Mouse (Mus musculus): ENCODE measurements at regions not wholly inside any gene's neighbourhood (a gene's known extent, or its start where the extent isn't known, plus 50 kb on each side); places are given as distances from the start of the nearest gene placed in this dataset.

- CTCF ChIA-PET, result no interaction called here
Measured at GRCm38 (mm10) chr4:39508866-39509265, 58.8 kb downstream of the 1700009N14Rik start.

GRCm38 (mm10) chr4:39527492-39527891 is 77.4 kb downstream of the 1700009N14Rik start:
- CTCF ChIA-PET, result interaction anchor here (0.6 kb wide), 1 partner anchor 906 kb away, joined by 3 read pairs; no protein-coding TSS in a partner anchor

- CTCF ChIA-PET, result no interaction called here
Measured at GRCm38 (mm10) chr4:39528661-39529060, 78.6 kb downstream of the 1700009N14Rik start.

GRCm38 (mm10) chr4:39556101-39556763 is 106.1 kb downstream of the 1700009N14Rik start:
- CTCF ChIA-PET, result no interaction called here

- CTCF ChIA-PET, result no interaction called here
Measured at GRCm38 (mm10) chr4:39597426-39597825, 147.3 kb downstream of the 1700009N14Rik start.

GRCm38 (mm10) chr4:39605046-39605445 is 155.0 kb downstream of the 1700009N14Rik start:
- CTCF ChIA-PET, result no interaction called here

GRCm38 (mm10) chr4:39644136-39644535 is 194.0 kb downstream of the 1700009N14Rik start:
- CTCF ChIA-PET, result no interaction called here

- CTCF ChIA-PET, result no interaction called here
Measured at GRCm38 (mm10) chr4:39644849-39645248, 194.8 kb downstream of the 1700009N14Rik start.

- CTCF ChIA-PET, result no interaction called here
Measured at GRCm38 (mm10) chr4:39660538-39660937, 210.4 kb downstream of the 1700009N14Rik start.

GRCm38 (mm10) chr4:39672609-39673008 is 222.5 kb downstream of the 1700009N14Rik start:
- CTCF ChIA-PET, result no interaction called here

GRCm38 (mm10) chr4:39695236-39695635 is 245.1 kb downstream of the 1700009N14Rik start:
- CTCF ChIA-PET, result no interaction called here

- CTCF ChIA-PET, result no interaction called here
Measured at GRCm38 (mm10) chr4:39697565-39697964, 247.5 kb downstream of the 1700009N14Rik start.

- CTCF ChIA-PET, result no interaction called here
Measured at GRCm38 (mm10) chr4:39699347-39699746, 249.3 kb downstream of the 1700009N14Rik start.

- CTCF ChIA-PET, result no interaction called here
Measured at GRCm38 (mm10) chr4:39717477-39717876, 267.4 kb downstream of the 1700009N14Rik start.

GRCm38 (mm10) chr4:39718691-39719090 is 268.6 kb downstream of the 1700009N14Rik start:
- CTCF ChIA-PET, result no interaction called here

GRCm38 (mm10) chr4:39719951-39720350 is 269.9 kb downstream of the 1700009N14Rik start:
- CTCF ChIA-PET, result no interaction called here

GRCm38 (mm10) chr4:39721524-39721923 is 271.4 kb downstream of the 1700009N14Rik start:
- CTCF ChIA-PET, result no interaction called here

GRCm38 (mm10) chr4:39765586-39765985 is 315.5 kb downstream of the 1700009N14Rik start:
- CTCF ChIA-PET, result no interaction called here

GRCm38 (mm10) chr4:39791096-39791495 is 341.0 kb downstream of the 1700009N14Rik start:
- CTCF ChIA-PET, result no interaction called here

GRCm38 (mm10) chr4:39809950-39810349 is 332.9 kb upstream of the Aco1 start:
- CTCF ChIA-PET, result no interaction called here

- CTCF ChIA-PET, result no interaction called here
Measured at GRCm38 (mm10) chr4:39812766-39813165, 330.1 kb upstream of the Aco1 start.

GRCm38 (mm10) chr4:39815620-39816019 is 327.3 kb upstream of the Aco1 start:
- CTCF ChIA-PET, result no interaction called here

- CTCF ChIA-PET, result no interaction called here
Measured at GRCm38 (mm10) chr4:39817675-39818074, 325.2 kb upstream of the Aco1 start.

- CTCF ChIA-PET, result no interaction called here
Measured at GRCm38 (mm10) chr4:39833634-39834033, 309.2 kb upstream of the Aco1 start.
